Mouse (Mus musculus): ENCODE measurements around the gene Abhd11.

Abhd11 gene

GRCm38 (mm10) chr5:134986298-134987268, 22.4 kb upstream of the Abhd11 start:
- DNase-seq, result no peak

GRCm38 (mm10) chr5:134989166-134989565, 19.8 kb upstream of the Abhd11 start:
- no peak for DNase-seq

- DNase-seq, result no peak
These were observed 19.2 kb upstream of the Abhd11 start for GRCm38 (mm10) chr5:134989741-134990140.

- no peak for DNase-seq
These were observed 16.4 kb upstream of the Abhd11 start for GRCm38 (mm10) chr5:134992566-134992965.

- no peak for DNase-seq
These were observed 10.6 kb upstream of the Abhd11 start for GRCm38 (mm10) chr5:134998359-134998758.

GRCm38 (mm10) chr5:134999797-135000196, 9.2 kb upstream of the Abhd11 start:
- no peak for DNase-seq

GRCm38 (mm10) chr5:135000751-135001150, 8.2 kb upstream of the Abhd11 start:
- peak; percentile 28 for DNase-seq

GRCm38 (mm10) chr5:135001309-135001708, 7.6 kb upstream of the Abhd11 start:
- DNase-seq, result peak; percentile 65

- no peak for DNase-seq
These were observed 6.8 kb upstream of the Abhd11 start for GRCm38 (mm10) chr5:135002151-135002550.

- DNase-seq, result peak; percentile 65
These were observed 965 bp upstream of the Abhd11 start for GRCm38 (mm10) chr5:135007802-135008571.

GRCm38 (mm10) chr5:135009590-135010319, 803 bp downstream of the Abhd11 start:
- peak; percentile 92 for DNase-seq

- peak; percentile 60 for DNase-seq
These were observed 1.4 kb downstream of the Abhd11 start for GRCm38 (mm10) chr5:135010320-135010709.

GRCm38 (mm10) chr5:135010841-135011743, 2.1 kb downstream of the Abhd11 start:
- peak; percentile 69 for DNase-seq

- peak; percentile 57 for DNase-seq
These were observed 3.1 kb downstream of the Abhd11 start for GRCm38 (mm10) chr5:135011809-135012613.

GRCm38 (mm10) chr5:135012671-135013441, 3.9 kb downstream of the Abhd11 start:
- peak; percentile 79 for DNase-seq

GRCm38 (mm10) chr5:135015497-135015896, 6.5 kb downstream of the Abhd11 start:
- DNase-seq, result peak; percentile 79

GRCm38 (mm10) chr5:135016224-135016759, 7.3 kb downstream of the Abhd11 start:
- DNase-seq, result no peak

- DNase-seq, result peak; percentile 91
These were observed 12.9 kb downstream of the Abhd11 start for GRCm38 (mm10) chr5:135021814-135022213.

- DNase-seq, result peak; percentile 62
These were observed 14.6 kb downstream of the Abhd11 start, which contains the start of gene Stx1a for GRCm38 (mm10) chr5:135023344-135024173. TSS of gene Stx1a (plus strand) at chr5:135023482.
